Mouse (Mus musculus) cerebral cortex, adult 2 months (tissue): ENCODE results near the gene A1cf.

Experiments used
- WGBS: fragments of 180-500 bp; shearing (Covaris S2); methylation state at CpG from one replicate; pipeline ENCODE4 v1.1.7; 2018; 5-methylcytosine and 5-hydroxymethylcytosine counted together

Gene A1cf

GRCm38 (mm10) chr19:31953799-31954198 lies 85.2 kb downstream of the A1cf start:
- 59% methylated on average over 2 of the region's 2 CpGs for WGBS

GRCm38 (mm10) chr19:31954267-31954666 lies 85.7 kb downstream of the A1cf start:
- 59% methylated on average over 4 of the region's 4 CpGs for WGBS

DNA sequence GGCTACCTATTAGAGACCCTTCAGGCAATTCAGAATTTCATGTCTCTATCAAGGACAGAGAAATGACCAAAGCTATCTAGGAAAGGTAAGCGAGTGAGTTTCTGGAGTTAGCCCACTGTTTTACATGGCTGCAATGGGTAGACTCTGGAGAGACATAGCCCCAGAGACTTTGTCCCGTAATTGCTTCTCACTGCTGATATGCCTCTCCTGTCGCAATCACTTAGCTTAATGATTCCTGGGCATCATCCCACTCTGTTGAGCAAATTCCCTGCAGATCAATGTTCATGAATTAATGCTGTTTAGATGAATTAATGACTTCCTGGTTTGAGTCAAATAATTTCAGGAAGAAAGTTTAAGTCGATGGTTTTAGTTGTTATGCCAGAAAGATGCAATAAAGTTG lies 86.1 kb downstream of the A1cf start:
- 92% methylated on average over 4 of the region's 4 CpGs for WGBS

- WGBS: 78% methylated on average over 2 of the region's 2 CpGs
These were observed 87.8 kb downstream of the A1cf start for GRCm38 (mm10) chr19:31956359-31956758.

DNA sequence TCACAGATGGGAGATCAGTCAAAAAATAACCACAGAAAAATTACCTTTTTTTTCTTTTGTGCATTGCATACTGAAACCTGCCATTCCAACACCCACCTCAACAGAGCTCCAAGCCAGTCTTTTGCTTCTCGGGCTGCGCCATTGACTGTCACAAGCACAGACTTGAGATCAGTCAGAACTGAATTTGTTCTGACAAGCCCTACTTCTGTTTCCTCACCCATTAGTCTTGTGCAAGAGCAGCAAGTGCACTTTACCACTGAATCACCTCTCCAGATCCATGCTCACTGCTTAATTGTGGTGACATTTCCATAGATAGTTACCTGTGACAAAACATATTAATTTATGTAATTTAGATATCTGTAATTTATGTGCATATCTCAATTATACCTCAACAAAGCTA lies 91.9 kb downstream of the A1cf start:
- WGBS: 88% methylated on average over 2 of the region's 2 CpGs

GRCm38 (mm10) chr19:31963147-31963546 lies 94.6 kb downstream of the A1cf start:
- WGBS: 70% methylated on average over 3 of the region's 3 CpGs

- WGBS: 60% methylated on average over 5 of the region's 5 CpGs
These were observed 99.5 kb downstream of the A1cf start for GRCm38 (mm10) chr19:31967933-31968532.

DNA sequence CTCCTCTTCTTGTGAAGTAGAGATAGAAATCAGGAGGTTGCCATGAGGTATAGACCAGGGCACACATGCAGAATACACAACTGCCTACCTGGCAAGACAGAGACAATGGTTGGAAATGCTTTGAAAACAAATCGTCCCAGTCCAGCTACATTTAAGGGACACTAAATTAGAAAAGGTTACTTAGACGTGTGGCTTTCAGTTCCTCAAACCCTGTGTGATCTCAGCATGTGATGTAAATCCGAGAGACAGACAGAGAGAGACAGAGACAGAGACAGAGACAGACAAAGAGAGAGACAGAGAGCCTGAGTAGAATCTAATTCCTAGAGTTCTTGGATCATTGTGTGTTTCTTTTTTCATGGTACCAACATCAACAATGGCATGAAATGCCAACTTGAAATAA lies 102.8 kb downstream of the A1cf start:
- WGBS: 55% methylated on average over 3 of the region's 3 CpGs

DNA sequence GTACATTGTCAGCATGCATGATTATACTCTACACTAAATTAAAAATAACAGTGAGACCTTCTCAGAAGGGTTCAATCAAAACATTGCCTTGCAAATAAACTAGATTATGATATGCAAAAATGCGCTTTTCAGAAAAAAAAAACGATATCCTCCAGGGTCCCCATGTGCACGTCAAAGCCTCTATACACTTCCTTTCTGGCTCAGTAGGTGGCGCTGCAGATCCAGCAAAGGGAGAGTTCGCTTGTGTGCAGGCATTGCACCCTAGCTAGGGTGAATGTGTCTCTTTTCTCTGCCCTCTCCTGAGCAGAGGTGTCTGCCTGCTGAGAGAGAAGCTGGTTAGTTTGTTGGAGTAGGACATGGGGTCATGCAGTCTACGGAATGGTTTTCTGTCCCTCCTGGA lies 103.4 kb downstream of the A1cf start:
- WGBS: 7% methylated on average over 6 of the region's 6 CpGs

DNA sequence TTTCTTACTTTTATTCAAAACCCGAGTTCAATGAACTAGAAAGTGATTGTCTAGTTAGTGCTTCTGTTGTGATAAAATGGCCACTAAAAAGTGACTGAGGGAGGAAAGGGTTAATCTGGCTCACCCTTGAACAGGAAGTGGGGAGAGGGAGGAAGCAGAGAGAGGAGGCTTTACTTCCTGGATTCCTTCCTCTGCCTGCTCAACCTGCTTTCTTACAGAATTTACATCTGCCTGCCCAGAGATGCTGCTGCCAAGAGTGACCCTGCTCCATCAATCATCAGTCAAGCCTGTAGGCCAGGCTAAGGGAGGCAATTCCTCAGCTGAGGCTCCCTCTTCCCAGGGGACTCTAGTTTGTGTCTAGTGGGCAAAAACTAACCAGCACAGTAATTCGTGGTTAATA lies 107.3 kb downstream of the A1cf start:
- 76% methylated on average over 2 of the region's 2 CpGs for WGBS

DNA sequence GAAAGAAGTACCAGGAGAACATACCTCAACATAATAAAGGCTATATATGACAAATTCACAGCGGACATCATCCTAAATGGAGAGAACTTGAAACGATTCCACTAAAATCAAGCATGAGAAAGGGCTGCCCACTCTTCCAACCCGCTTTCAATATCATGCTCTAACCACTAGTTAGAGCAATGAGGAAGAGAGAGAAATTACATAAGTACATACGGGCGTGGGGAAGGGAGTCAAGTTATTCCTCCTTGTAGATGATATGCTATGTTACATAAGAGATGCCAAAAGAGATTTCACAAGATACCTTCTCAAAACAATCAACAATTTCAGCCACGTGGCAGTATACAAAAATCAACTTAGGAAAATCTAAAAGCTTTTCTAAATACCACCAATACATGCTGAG lies 122.5 kb downstream of the A1cf start:
- 94% methylated on average over 6 of the region's 6 CpGs for WGBS

DNA sequence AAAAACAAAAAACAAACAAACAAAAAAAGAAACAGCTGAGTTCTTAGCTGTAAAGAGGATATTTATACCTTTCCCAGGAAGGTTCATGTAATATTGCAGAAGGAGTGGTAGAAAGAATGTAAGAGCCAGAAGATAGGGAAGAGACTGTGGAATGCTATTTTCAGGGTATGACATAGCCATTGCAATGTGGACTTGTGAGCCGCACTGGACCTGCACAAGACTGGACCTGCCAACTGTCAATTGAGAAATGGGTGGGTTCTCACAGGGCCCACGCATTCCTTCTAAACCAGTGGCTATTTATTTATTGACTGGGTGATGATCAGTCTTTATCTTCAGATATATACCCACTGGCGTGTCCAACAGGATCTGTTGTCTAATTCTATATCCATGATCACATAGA lies 128.4 kb downstream of the A1cf start:
- WGBS: 93% methylated on average over 3 of the region's 3 CpGs
